Mouse (Mus musculus) layer of hippocampus, adult 11-12 months (tissue): ENCODE measurements around the gene Kansl1.

Source experiments
- DNase-seq: peaks from one replicate; pipeline ENCODE4 v3.0.0; 2022; ENCODE audit warnings: low spot score

Gene Kansl1

GRCm38 (mm10) chr11:104363823-104364600 lies 104.6 kb downstream of the Kansl1 start:
- DNase-seq: no peak

GRCm38 (mm10) chr11:104362704-104363103 lies 106.0 kb downstream of the Kansl1 start:
- DNase-seq: no peak

- no peak for DNase-seq
Measured at GRCm38 (mm10) chr11:104361790-104362189, 106.9 kb downstream of the Kansl1 start.

- DNase-seq: no peak
Measured at GRCm38 (mm10) chr11:104346931-104347330, 121.7 kb downstream of the Kansl1 start.

- no peak for DNase-seq
Measured at GRCm38 (mm10) chr11:104334946-104335345, 133.7 kb downstream of the Kansl1 start.

- no peak for DNase-seq
Measured at GRCm38 (mm10) chr11:104334115-104334514, 134.5 kb downstream of the Kansl1 start.

DNA sequence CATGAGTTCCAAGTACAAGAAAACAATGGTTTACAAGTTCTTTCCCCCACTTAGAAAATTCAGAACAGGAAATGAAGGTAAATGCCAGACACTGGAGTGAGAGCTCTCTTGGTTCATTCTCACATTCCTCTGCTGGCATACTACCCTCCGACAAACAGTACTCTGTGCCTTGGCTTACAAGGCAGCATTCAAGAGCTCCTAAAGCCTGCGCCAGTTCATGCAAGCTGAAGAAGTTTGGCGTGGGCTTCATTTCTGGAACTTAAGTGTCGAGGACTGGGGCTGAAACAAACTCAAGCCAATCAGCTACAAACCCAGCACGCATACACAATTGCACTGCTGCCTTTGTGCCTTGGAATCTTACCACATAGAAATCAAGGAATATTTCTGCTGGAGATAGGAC lies 136.6 kb downstream of the Kansl1 start:
- DNase-seq: no peak

GRCm38 (mm10) chr11:104331208-104331607 lies 137.5 kb downstream of the Kansl1 start:
- no peak for DNase-seq

- no peak for DNase-seq
Measured at GRCm38 (mm10) chr11:104330151-104330550, 138.5 kb downstream of the Kansl1 start.

- DNase-seq: no peak
Measured at GRCm38 (mm10) chr11:104329185-104329926, 139.3 kb downstream of the Kansl1 start.

GRCm38 (mm10) chr11:104327946-104328345 lies 140.7 kb downstream of the Kansl1 start:
- DNase-seq: no peak

DNA sequence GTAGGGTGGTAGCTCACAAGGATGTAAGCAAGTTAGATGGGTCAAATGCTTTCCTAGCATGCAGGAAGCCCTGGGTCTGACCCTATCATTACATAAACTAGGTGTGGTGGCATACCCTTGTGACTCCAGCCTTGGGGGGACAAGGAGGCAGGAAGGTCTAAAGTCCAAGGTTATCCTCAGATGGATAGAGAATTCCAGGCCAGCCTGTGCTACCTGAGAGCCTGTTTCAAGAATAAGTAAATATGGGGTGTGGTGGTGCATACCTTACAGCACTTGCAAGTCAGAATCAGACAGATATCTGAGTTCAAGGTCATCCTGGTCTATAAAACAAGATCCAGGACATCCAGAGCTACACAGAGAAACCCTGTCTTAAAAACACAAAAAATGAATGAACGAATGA lies 141.2 kb downstream of the Kansl1 start:
- no peak for DNase-seq

DNA sequence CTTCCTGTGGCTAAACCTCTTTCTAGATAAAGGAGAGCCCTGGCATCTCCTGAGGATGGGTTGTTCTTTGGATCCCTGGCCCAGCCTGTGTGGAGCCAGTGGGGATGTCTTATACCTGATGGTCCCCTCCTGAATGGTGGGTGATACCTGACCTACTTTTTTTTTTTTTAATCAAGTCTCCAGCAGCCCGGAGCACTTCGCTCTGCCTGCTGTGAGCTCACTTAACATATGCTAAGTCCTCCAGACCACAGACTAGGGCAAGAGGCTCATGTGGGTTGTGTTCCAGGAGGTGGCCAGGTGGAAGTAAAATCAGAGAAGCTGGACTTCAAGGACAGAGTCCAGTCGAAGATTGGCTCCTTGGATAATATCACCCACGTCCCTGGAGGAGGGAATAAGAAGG lies 146.5 kb downstream of the Kansl1 start:
- no peak for DNase-seq

DNA sequence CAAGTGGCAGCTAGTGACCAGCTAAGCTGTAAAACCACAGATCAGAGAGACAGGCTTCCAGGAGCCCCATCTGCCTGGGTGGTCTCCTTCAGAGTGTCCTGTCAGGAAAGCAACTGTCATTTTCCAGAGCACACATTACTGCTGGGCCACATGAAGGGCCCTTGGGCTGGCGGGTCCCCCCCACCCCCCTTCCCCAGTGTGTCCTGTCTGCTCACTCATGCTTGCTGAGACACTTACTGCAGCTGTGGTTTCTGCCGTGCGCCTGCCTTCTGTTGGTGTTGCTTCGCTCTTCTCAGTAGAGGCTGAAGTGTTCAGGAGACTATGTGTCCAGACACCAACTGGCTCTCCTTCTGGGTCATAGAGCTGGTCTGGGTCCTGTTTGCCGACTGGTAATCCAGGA lies 148.2 kb downstream of the Kansl1 start:
- DNase-seq: no peak

- DNase-seq: no peak
Measured at GRCm38 (mm10) chr11:104318940-104319781, 149.5 kb downstream of the Kansl1 start.

DNA sequence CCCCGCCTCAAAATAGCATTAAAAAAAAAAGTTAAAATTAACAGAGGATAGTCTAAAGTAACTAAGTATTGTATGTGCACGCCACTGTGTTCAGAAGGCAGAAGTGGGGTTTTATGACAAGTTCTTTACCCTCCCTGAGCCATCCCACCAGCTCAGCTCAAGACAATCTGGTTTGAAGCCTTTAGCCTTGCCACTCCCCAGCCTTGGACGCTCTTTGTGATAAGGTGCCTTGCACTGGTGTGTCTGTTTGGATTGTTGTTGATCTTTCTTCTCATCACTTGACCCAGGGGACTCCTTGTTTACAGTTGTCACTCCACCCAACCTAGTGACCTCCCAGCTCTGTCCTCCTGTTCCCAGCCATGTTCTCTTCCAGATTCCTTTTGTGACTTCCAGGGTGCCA lies 151.0 kb downstream of the Kansl1 start:
- DNase-seq: no peak

DNA sequence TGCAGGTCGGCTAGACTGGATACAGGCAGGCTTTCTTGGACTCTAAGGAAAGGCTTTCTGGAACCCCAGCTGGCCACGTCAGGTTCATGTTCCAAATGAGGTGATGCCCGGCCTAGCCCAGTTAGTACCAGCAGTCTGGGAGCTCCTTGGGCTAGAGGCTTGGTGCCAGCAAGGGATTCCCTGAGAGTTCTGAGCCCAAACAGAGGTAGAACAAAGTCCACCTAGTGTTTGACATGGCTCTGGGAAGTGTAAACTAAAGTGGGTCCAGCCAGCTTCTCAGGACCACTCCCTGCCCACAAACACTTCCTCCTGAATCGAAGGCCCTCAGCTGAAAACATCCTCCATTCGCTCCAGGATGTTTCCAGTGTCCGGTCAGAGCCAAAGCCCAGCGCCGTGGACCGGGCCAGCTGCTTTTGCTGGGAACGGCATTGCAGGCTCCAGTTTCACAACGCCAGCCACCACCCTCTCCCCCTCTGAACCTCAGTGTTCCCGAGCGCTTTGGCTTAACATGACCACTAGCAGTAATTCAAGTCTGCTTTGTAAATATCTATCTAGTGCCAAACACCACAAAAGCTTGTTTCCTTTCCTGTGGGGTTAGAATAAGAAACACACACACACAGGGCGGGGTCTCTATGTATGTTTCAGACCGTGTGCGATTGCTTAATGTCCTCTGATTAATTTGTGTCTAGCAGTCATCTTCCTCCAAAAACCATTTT lies 151.8 kb downstream of the Kansl1 start:
- no peak for DNase-seq

- DNase-seq: peak; percentile 73
Measured at GRCm38 (mm10) chr11:104315703-104316102, 153.0 kb downstream of the Kansl1 start.

- DNase-seq: no peak
Measured at GRCm38 (mm10) chr11:104311643-104312042, 157.0 kb downstream of the Kansl1 start.

- no peak for DNase-seq
Measured at GRCm38 (mm10) chr11:104310226-104310887, 158.3 kb downstream of the Kansl1 start.
